Mouse (Mus musculus) forebrain, embryonic 11.5 days (tissue): ENCODE data around the gene Atp23. TPM values are rescaled to one million over a fixed set of nuclear protein-coding genes. Genes with fewer than 3 reads are reported as not detected.

ENCODE experiments used
- ATAC-seq: fragments of 200-750 bp; cut with Nextera tagmentation; replicated peaks from 2 replicates; pipeline ENCODE4 v1.8.0; 2017; ENCODE audit warnings: moderate TSS enrichment; ENCODE audit not compliant: low FRiP score
- DNase-seq: peaks from one replicate; pipeline ENCODE4 v3.0.0-alpha.2; 2017; ENCODE audit warnings: low spot score
- H3K27ac ChIP-seq: fragments of 300-500 bp; sonication (generic); 2 replicates; pipeline ENCODE4 v1.5.1; 2014; ENCODE audit warnings: low read depth, low read length
- H3K27me3 ChIP-seq: fragments of 300-500 bp; sonication (generic); 2 replicates; pipeline ENCODE4 v1.6.1; 2014; ENCODE audit warnings: mild to moderate bottlenecking, low read length, mixed read lengths; ENCODE audit not compliant: control insufficient read depth, insufficient read depth
- H3K36me3 ChIP-seq: fragments of 300-500 bp; sonication (generic); 2 replicates; pipeline ENCODE4 v1.6.1; 2014; ENCODE audit warnings: mild to moderate bottlenecking, low read length, moderate library complexity, mixed read lengths; ENCODE audit not compliant: control insufficient read depth, insufficient read depth
- H3K4me1 ChIP-seq: fragments of 300-500 bp; sonication (generic); replicated peaks from 2 replicates; pipeline ENCODE4 v1.6.1; 2014; ENCODE audit warnings: low read length, mixed read lengths; ENCODE audit not compliant: control insufficient read depth, insufficient read depth
- H3K4me2 ChIP-seq: fragments of 300-500 bp; sonication (generic); 2 replicates; pipeline ENCODE4 v1.6.1; 2014; ENCODE audit warnings: low read depth, mild to moderate bottlenecking, low read length, moderate library complexity, mixed read lengths; ENCODE audit not compliant: severe bottlenecking
- H3K4me3 ChIP-seq: fragments of 300-500 bp; sonication (generic); 2 replicates; pipeline ENCODE4 v1.5.1; 2014; ENCODE audit warnings: low read depth, low read length
- H3K9ac ChIP-seq: fragments of 300-500 bp; sonication (generic); 2 replicates; pipeline ENCODE4 v1.6.1; 2014; ENCODE audit warnings: low read length
- H3K9me3 ChIP-seq: fragments of 300-500 bp; sonication (generic); 2 replicates; pipeline ENCODE4 v1.6.1; 2016; ENCODE audit warnings: low read length, mixed read lengths; ENCODE audit not compliant: control insufficient read depth
- WGBS: fragments of 180-500 bp; shearing (Covaris S2); extraction: QIAGEN DNeasy Blood & Tissue Kit; methylation state at CpG from one replicate; pipeline ENCODE4 v1.1.7; 2014; 5-methylcytosine and 5-hydroxymethylcytosine counted together
- polyA plus RNA-seq: library from polyadenylated mRNA; unstranded; fragments of >200 nt; fragmentation: Nextera tagmentation; extraction: Ambion mirVana; gene quantifications from 2 replicates; pipeline ENCODE4 v1.2.1, GENCODE M21; 2014

Gene Atp23
- polyA plus RNA-seq, 1 experiment from 2014 or later = 15.5 TPM

DNA sequence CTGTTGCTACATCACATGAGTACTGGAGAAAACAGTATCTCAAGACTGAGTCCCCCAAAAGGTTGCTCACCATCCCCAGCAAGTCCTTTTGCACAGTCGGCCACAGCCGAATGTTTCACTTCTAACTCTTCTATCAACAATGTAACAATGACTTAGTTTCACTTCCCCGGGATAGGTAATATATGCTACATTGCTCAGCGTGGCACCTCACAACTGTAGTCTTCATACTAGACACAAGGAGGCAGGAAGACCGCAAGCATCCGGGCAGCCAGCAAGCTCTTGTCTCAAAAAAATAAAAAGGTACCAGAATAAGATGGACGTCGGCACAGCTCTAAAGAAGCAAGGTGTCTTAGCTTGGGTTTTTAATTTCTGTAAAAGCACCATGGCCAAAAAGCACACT lies 35.9 kb downstream of the Atp23 start:
- Histone ChIP-seq H3K4me3 (no peak overlapping the region), H3K4me1 (no peaks in the 10 kb centered on the region; the same call in 1 of the 2 replicates), H3K27ac (no peak overlapping the region), H3K9ac (no peak overlapping the region), H3K4me2 (no peak overlapping the region), H3K9me3 (no peaks in the 10 kb centered on the region), H3K36me3 (no peaks in the 10 kb centered on the region), H3K27me3 (0 out of 2 replicates have a peak, but pooled peaks cover 2% of the 10 kb centered on the region)
- ATAC-seq = no peak
- 94% methylated on average over 8 of the region's 8 CpGs for WGBS
- DNase-seq = no peak

DNA sequence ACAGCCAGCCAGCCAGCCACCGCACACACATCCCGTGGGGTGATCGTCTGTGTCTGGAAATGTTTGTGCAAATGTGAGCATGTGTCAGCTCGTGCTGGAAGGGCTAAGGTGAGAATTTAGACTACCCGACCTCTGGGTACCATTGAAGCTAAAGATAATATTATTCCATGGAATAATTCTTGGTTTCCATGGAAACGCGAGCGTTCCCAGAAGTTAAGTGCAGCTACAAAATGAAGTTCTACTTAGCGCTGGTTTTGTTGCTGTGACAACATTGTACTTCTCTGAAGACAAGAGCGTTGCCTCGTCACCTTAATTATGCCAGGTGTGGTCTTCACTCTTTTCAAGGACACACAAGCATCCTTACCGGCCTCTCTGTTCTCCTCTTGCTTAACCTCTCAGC lies 39.0 kb downstream of the Atp23 start:
- no peak for ATAC-seq
- Histone ChIP-seq H3K4me1 (no peaks in the 10 kb centered on the region), H3K4me3 (no peak overlapping the region), H3K4me2 (no peak overlapping the region), H3K36me3 (no peaks in the 10 kb centered on the region), H3K9me3 (no peaks in the 10 kb centered on the region), H3K27ac (no peak overlapping the region), H3K27me3 (no peaks in the 10 kb centered on the region), H3K9ac (no peak overlapping the region)
- DNase-seq = no peak
- WGBS = 80% methylated on average over 12 of the region's 12 CpGs

GRCm38 (mm10) chr10:126853286-126853685 lies 47.9 kb downstream of the Atp23 start:
- H3K9me3 ChIP-seq = no peaks in the 10 kb centered on the region
- WGBS = 85% methylated on average over 10 of the region's 10 CpGs
- H3K36me3 ChIP-seq = no peaks in the 10 kb centered on the region
- ATAC-seq (no peak), DNase-seq (no peak)
- no peaks in the 10 kb centered on the region for H3K27me3 ChIP-seq
- H3K9ac ChIP-seq = no peak overlapping the region
- no peak overlapping the region for H3K4me2 ChIP-seq
- no peaks in the 10 kb centered on the region for H3K4me1 ChIP-seq
- no peak overlapping the region for H3K27ac ChIP-seq
- H3K4me3 ChIP-seq = no peak overlapping the region

GRCm38 (mm10) chr10:126845309-126845911 lies 55.7 kb downstream of the Atp23 start:
- DNase-seq (peak; percentile 65), ATAC-seq (peak; percentile 72)
- Histone ChIP-seq H3K36me3 (no peaks in the 10 kb centered on the region), H3K9ac (no peak overlapping the region; the same call in 1 of the 2 replicates), H3K4me3 (no peak overlapping the region), H3K27ac (peak overlapping the region; percentile 19; the same call in 1 of the 2 replicates), H3K27me3 (no peaks in the 10 kb centered on the region), H3K4me2 (peak overlapping the region; percentile 28; the same call in 1 of the 2 replicates), H3K4me1 (no peaks in the 10 kb centered on the region; the same call in 1 of the 2 replicates), H3K9me3 (no peaks in the 10 kb centered on the region)
- 14% methylated on average over 10 of the region's 10 CpGs for WGBS

DNA sequence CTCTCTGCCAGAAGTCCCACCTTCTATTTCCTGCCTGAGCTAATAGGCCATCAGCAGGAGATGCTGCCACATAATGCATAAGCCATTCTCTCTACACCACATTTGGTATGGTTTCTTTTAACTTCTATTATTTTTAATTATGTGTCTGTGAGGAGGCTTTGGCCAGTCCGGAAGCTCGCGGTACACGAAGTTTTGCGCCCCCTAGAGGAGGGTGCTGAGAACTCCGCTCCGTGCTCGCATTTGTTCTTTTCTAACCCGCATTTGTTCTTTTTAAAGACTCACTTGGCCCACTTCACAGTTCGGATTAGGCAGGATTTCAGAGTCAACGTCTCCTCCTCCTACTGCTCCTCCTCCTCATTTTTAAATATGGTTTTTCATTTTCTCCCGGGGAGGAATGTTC lies 56.5 kb downstream of the Atp23 start:
- H3K4me1 ChIP-seq = no peaks in the 10 kb centered on the region; the same call in 1 of the 2 replicates
- H3K27me3 ChIP-seq = no peaks in the 10 kb centered on the region
- peak; percentile 31; the same call in 1 of the 2 replicates for ATAC-seq
- peak overlapping the region; percentile 28; the same call in 1 of the 2 replicates for H3K4me2 ChIP-seq
- no peak overlapping the region for H3K27ac ChIP-seq
- 21% methylated on average over 12 of the region's 12 CpGs for WGBS
- H3K9ac ChIP-seq = no peak overlapping the region
- peak; percentile 73 for DNase-seq
- no peak overlapping the region for H3K4me3 ChIP-seq
- H3K36me3 ChIP-seq = no peaks in the 10 kb centered on the region
- no peaks in the 10 kb centered on the region for H3K9me3 ChIP-seq

- no peak overlapping the region for H3K9ac ChIP-seq
Observed at GRCm38 (mm10) chr10:126840266-126840665, 60.9 kb downstream of the Atp23 start.

GRCm38 (mm10) chr10:126833006-126833405 lies 68.1 kb downstream of the Atp23 start:
- Histone ChIP-seq H3K27me3 (no peaks in the 10 kb centered on the region), H3K27ac (no peak overlapping the region), H3K4me2 (no peak overlapping the region), H3K9ac (no peak overlapping the region), H3K4me3 (no peak overlapping the region), H3K36me3 (no peaks in the 10 kb centered on the region), H3K9me3 (no peaks in the 10 kb centered on the region), H3K4me1 (0 out of 2 replicates have a peak, but pooled peaks cover 2% of the 10 kb centered on the region)
- peak; percentile 68 for DNase-seq
- WGBS = 22% methylated on average over 5 of the region's 5 CpGs
- peak; percentile 50; the same call in 1 of the 2 replicates for ATAC-seq

More at GRCm38 (mm10) chr10:126840266-126840665, 60.9 kb downstream of the Atp23 start:
- DNase-seq = peak; percentile 16
- Histone ChIP-seq H3K27me3 (no peaks in the 10 kb centered on the region), H3K4me1 (no peaks in the 10 kb centered on the region), H3K4me2 (no peak overlapping the region), H3K36me3 (no peaks in the 10 kb centered on the region), H3K27ac (no peak overlapping the region), H3K9me3 (no peaks in the 10 kb centered on the region), H3K4me3 (no peak overlapping the region)
- ATAC-seq = no peak

GRCm38 (mm10) chr10:126831329-126831728 lies 69.8 kb downstream of the Atp23 start:
- 84% methylated on average over 5 of the region's 5 CpGs for WGBS
- Histone ChIP-seq H3K4me1 (0 out of 2 replicates have a peak, but pooled peaks cover 2% of the 10 kb centered on the region), H3K36me3 (no peaks in the 10 kb centered on the region), H3K27me3 (no peaks in the 10 kb centered on the region), H3K9ac (no peak overlapping the region), H3K4me3 (no peak overlapping the region), H3K27ac (no peak overlapping the region), H3K9me3 (no peaks in the 10 kb centered on the region), H3K4me2 (no peak overlapping the region)
- DNase-seq = peak; percentile 53
- no peak for ATAC-seq

DNA sequence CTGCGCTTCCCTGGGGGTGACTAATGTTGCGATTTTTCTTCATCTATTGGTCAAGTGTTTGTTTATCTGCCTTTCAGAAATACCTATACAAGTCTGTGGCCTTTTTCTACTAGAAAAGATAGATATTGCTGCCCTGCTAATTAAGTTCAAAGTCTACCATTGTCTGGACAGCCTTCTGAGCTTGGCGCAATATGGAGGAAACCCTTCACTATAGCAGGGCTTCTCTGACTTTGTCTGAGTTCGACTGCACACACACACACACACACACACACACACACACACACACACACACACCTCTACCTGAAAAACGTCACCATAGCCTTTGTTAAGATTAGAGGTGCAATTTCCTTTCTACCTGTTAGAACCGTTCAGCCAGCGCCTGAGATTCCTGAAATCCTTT lies 72.5 kb downstream of the Atp23 start:
- Histone ChIP-seq H3K4me1 (0 out of 2 replicates have a peak, but pooled peaks cover 2% of the 10 kb centered on the region), H3K36me3 (no peaks in the 10 kb centered on the region), H3K9ac (no peak overlapping the region), H3K9me3 (no peaks in the 10 kb centered on the region), H3K4me2 (no peak overlapping the region), H3K27ac (no peak overlapping the region), H3K27me3 (no peaks in the 10 kb centered on the region), H3K4me3 (no peak overlapping the region)
- WGBS = 71% methylated on average over 7 of the region's 7 CpGs
- no peak for ATAC-seq
- no peak for DNase-seq
